Comparison of ENCODE assay signal across 8 mouse cellular contexts in the genomic region with DNA sequence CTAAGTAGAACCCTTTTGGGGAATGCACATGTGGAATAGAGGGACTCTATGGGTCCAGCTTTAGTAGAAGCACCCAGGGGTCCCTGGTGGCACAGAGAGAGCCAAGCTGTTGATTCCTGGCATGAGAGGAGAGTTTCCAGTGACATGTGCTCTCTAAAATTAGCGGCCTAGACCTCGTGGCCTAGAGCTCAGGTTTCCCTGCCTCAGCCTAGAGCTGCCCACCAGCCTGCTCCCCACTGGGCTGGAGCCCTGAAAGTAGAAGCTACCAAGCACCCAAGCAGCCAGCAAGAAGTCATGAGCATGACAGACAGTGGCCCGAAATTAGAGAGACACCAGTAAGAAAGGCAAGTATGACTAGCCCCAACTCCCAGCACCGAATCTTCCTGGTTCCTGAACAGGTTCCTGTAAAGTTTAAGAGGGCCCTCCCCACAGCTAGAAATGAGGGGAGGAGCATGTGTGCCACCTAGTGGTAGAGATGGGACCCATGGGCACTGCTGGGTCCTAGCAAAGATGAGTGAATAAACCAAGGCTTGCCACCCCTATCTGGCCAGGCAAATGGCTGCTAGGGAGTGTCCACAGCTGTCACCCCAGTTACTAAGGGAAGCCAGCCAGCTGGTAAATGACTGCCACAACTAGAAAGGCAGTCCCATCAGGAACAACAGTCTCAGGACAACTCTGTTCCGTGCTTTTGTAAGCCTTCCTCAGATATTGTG. TPM values are rescaled to one million over a fixed set of nuclear protein-coding genes. Genes with fewer than 3 reads are reported as not detected.
A peak's percentile ranks its signal among the peaks of the same experiment; 100 is the strongest.
DNase-seq lines count a peak whose midpoint lies in the region; ATAC-seq lines count a peak whose summit lies in the region.

No protein-coding gene starts in this region.

- 77% methylated on average over 5 of the region's 5 CpGs for WGBS in neural tube, embryonic 12.5 days
- WGBS in midbrain, embryonic 16.5 days, result 84% methylated on average over 5 of the region's 5 CpGs

- intact Hi-C loops in heart, postnatal 25 days (cut with DNase I), result no loop called here

- H3K27ac ChIP-seq in neural tube, embryonic 12.5 days, result no peak overlapping the region
- no peak overlapping the region for H3K27ac ChIP-seq in midbrain, embryonic 16.5 days (ENCODE audit: low read length)

- DNase-seq in neural tube, embryonic 10.5 days (ENCODE audit: extremely low spot score, low spot score), result no peak
- DNase-seq in adipocyte (ENCODE audit: low spot score), result peak; percentile 53
- peak; percentile 40 for DNase-seq in embryo, embryonic 10.5 days (ENCODE audit: low spot score)
- peak; percentile 20 for DNase-seq in heart, postnatal 25 days (ENCODE audit: low spot score)
- peak; percentile 48 to 59 for DNase-seq in layer of hippocampus, postnatal 10 days (ENCODE audit: low spot score in 2 of 2)
- peak; percentile 36 to 47 for DNase-seq in thymus, postnatal 36 days

- no peaks in the 10 kb centered on the region for H3K4me1 ChIP-seq in neural tube, embryonic 12.5 days
- no peaks in the 10 kb centered on the region for H3K4me1 ChIP-seq in midbrain, embryonic 16.5 days (ENCODE audit: control insufficient read depth, insufficient read depth, low read length)

- 0 out of 2 replicates have a peak, but pooled peaks have one; percentile 33 for ATAC-seq in neural tube, embryonic 12.5 days (ENCODE audit: low FRiP score, low read depth)
- peak; percentile 72; the same call in 1 of the 2 replicates for ATAC-seq in midbrain, embryonic 16.5 days

- peaks cover 9% of the 10 kb centered on the region for H3K36me3 ChIP-seq in neural tube, embryonic 12.5 days
- peaks cover 3% of the 10 kb centered on the region; the same call in 1 of the 2 replicates for H3K36me3 ChIP-seq in midbrain, embryonic 16.5 days (ENCODE audit: control insufficient read depth, insufficient read depth, low read length)

- H3K9ac ChIP-seq in neural tube, embryonic 12.5 days, result no peak overlapping the region
- H3K9ac ChIP-seq in midbrain, embryonic 16.5 days (ENCODE audit: low read depth, low read length), result no peak overlapping the region

- no peaks in the 10 kb centered on the region for H3K27me3 ChIP-seq in neural tube, embryonic 12.5 days (replicated peaks)
- no peaks in the 10 kb centered on the region for H3K27me3 ChIP-seq in midbrain, embryonic 16.5 days (ENCODE audit: control insufficient read depth, insufficient read depth, low read depth, low read length)

- no peak overlapping the region for H3K4me2 ChIP-seq in neural tube, embryonic 12.5 days (replicated peaks)
- H3K4me2 ChIP-seq in midbrain, embryonic 16.5 days (ENCODE audit: low read length), result no peak overlapping the region

- H3K4me3 ChIP-seq in neural tube, embryonic 12.5 days, result no peak overlapping the region
- H3K4me3 ChIP-seq in midbrain, embryonic 16.5 days (ENCODE audit: low read depth, low read length), result no peak overlapping the region

- H3K9me3 ChIP-seq in neural tube, embryonic 12.5 days, result no peaks in the 10 kb centered on the region
- no peaks in the 10 kb centered on the region for H3K9me3 ChIP-seq in midbrain, embryonic 16.5 days (replicated peaks; ENCODE audit: control insufficient read depth, low read length, poor library complexity, severe bottlenecking)

RNA-seq across cellular contexts. Expression of gene Slc6a8, which starts 18.1 kb away (rescaled TPM):
- polyA plus RNA-seq in neural tube, embryonic 12.5 days (2016; fragmentation: Nextera tagmentation; extraction: Ambion mirVana), result 6.7 and 7.9 TPM in 2 replicates
- total RNA-seq in heart, postnatal 25 days (2021), result 100 to 1,000 TPM; 123 to 125 TPM
- 10 to 100 TPM; 77.3 to 81.8 TPM for total RNA-seq in layer of hippocampus, postnatal 10 days (2021)
- 6.6 and 7.3 TPM in 2 replicates for polyA plus RNA-seq in midbrain, embryonic 16.5 days (2015; fragmentation: Nextera tagmentation; extraction: Ambion mirVana)

RNA-seq across cellular contexts. Expression of gene Bcap31, which starts 24.9 kb away (rescaled TPM):
- 124 and 129 TPM in 2 replicates for polyA plus RNA-seq in neural tube, embryonic 12.5 days (2016; fragmentation: Nextera tagmentation; extraction: Ambion mirVana)
- 10 to 100 TPM; 76.5 to 81.9 TPM for total RNA-seq in heart, postnatal 25 days (2021)
- 10 to 100 TPM; 69.5 to 71.1 TPM for total RNA-seq in layer of hippocampus, postnatal 10 days (2021)
- polyA plus RNA-seq in midbrain, embryonic 16.5 days (2015; fragmentation: Nextera tagmentation; extraction: Ambion mirVana), result 123 and 130 TPM in 2 replicates

RNA-seq across cellular contexts. Expression of gene Abcd1, which starts 25.3 kb away (rescaled TPM):
- 11.5 and 12.0 TPM in 2 replicates for polyA plus RNA-seq in neural tube, embryonic 12.5 days (2016; fragmentation: Nextera tagmentation; extraction: Ambion mirVana)
- 10 to 100 TPM; 29.1 to 30.6 TPM for total RNA-seq in heart, postnatal 25 days (2021)
- total RNA-seq in layer of hippocampus, postnatal 10 days (2021), result 10 to 100 TPM; 15.8 to 16.0 TPM
- polyA plus RNA-seq in midbrain, embryonic 16.5 days (2015; fragmentation: Nextera tagmentation; extraction: Ambion mirVana), result 10.4 and 11.1 TPM in 2 replicates

RNA-seq across cellular contexts. Expression of gene Pnck, which starts 31.2 kb away (rescaled TPM):
- polyA plus RNA-seq in neural tube, embryonic 12.5 days (2016; fragmentation: Nextera tagmentation; extraction: Ambion mirVana), result 35.2 and 37.8 TPM in 2 replicates
- 1 to 10 TPM; 5.0 to 7.6 TPM for total RNA-seq in heart, postnatal 25 days (2021)
- total RNA-seq in layer of hippocampus, postnatal 10 days (2021), result 100 to 1,000 TPM; 126 to 138 TPM
- 197 and 208 TPM in 2 replicates for polyA plus RNA-seq in midbrain, embryonic 16.5 days (2015; fragmentation: Nextera tagmentation; extraction: Ambion mirVana)

RNA-seq across cellular contexts. Expression of gene Dusp9, which starts 51.9 kb away (rescaled TPM):
- polyA plus RNA-seq in neural tube, embryonic 12.5 days (2016; fragmentation: Nextera tagmentation; extraction: Ambion mirVana), result 5.2 and 6.4 TPM in 2 replicates
- not detected for total RNA-seq in heart, postnatal 25 days (2021)
- total RNA-seq in layer of hippocampus, postnatal 10 days (2021), result under 1 TPM; 0.80 to 0.83 TPM
- 0.21 and 0.22 TPM in 2 replicates for polyA plus RNA-seq in midbrain, embryonic 16.5 days (2015; fragmentation: Nextera tagmentation; extraction: Ambion mirVana)
